Mouse (Mus musculus): ENCODE results near the gene Dhx37. TPM values are rescaled to one million over a fixed set of nuclear protein-coding genes. Genes with fewer than 3 reads are reported as not detected.
A peak's percentile ranks its signal among the peaks of the same experiment; 100 is the strongest.

Gene Dhx37
- polyA plus RNA-seq, 1 experiment from 2014 or later, result 11.4 TPM

DNA sequence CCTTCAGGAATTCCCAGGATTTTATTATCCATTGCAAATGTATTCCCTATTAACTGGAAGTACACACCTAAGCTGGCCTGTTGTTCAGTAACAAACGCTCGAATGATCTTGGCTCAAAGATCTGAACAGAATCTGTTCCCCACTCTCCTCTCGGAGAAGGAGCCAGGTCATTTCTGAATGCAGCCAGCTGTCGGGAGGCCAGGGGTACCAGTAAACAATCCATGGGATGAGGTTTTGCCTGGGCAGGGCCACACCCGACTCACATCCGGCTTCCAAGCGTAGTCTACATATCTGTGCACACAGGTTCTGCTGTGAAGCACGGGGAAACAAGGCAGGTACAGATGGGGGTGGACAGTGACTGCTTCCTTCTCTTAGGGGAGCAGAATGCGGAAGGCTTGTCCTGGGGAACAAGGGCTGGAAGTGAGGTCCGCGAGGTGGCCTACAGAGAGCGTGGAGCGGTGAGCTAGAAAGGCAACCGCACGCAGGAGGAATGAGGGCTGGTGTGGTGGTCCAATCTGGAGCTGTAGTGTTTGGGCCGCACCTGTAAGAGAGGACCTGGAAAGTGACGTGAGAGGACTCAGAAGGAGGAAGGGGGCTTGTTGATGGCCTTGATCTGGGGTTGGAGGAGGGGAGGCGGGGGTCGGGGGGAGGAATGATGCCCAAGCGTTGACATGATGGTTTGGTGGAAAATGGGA lies 27.5 kb downstream of the Dhx37 start:
- Histone ChIP-seq H3K36me3 (no peaks in the 10 kb centered on the region), H3K4me2 (peak overlapping the region; percentile 89), H3K4me1 (peaks cover 61% of the 10 kb centered on the region), H3K9ac (peak overlapping the region; percentile 78), H3K27me3 (replicated peaks) (peaks cover 16% of the 10 kb centered on the region), H3K27ac (peak overlapping the region; percentile 84), H3K9me3 (replicated peaks) (no peaks in the 10 kb centered on the region), H3K4me3 (peak overlapping the region; percentile 64)
- peak; percentile 51 for ATAC-seq
- WGBS (ENCODE audit: insufficient replicate concordance), result 2% methylated on average over 20 of the region's 20 CpGs

DNA sequence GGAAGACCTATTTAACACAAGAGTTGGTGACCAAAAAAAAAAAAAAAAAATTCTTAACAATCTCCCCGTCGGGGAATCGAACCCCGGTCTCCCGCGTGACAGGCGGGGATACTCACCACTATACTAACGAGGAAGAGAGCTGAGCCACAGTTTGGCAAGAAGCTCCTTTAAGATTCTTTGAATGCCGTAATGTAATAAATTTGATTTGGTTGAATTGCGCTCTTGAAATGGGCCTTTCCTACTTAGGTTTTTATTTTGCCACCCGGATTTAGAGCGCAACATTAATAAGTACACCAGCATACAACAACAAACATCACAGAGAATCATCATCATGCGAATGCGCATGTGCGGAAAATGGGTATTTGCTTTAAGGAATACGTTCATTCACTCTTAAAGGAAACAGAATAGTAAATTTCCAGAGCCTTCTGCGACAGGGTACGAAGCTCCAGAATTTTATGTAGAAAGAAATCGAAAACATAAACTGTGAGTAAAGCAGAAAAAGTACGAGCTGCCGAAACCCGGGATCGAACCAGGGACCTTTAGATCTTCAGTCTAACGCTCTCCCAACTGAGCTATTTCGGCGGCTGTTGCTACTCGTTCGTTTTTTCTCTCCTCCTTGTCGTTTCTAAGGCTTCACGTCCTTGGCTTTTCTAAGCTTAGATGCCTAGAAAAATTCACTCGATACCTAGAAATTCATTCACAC lies 28.2 kb downstream of the Dhx37 start:
- WGBS (ENCODE audit: insufficient replicate concordance), result 2% methylated on average over 31 of the region's 31 CpGs

DNA sequence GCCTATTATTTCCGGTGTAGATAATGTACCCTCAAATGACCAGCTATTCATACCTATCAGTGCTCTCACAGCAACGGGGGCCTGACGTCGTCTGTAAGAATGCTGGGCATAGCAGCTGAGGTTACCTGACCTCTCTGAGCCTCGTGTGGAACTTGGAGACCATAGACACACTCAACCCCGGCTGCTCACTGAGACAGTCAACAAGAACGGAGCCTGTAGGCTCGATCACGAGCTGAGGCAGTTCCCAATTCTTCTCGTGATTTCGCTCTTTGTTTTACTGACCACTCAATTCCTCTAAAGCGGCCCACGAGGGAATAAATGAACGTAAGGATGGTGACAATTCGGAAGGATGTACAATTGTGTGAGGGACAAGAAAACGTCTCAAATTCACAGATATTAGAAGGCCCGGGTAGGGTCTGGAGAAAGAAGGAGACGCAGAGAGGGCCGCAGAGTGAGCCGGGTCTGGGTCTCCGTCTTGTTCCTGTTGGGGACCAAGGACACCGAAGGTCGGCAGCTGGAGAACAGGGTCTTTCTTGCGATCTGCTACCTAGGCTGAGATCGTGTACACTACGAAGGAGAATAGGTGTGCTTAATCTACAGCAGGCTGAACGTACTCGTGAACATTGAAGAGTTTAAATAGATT lies 28.9 kb downstream of the Dhx37 start:
- Histone ChIP-seq H3K36me3 (no peaks in the 10 kb centered on the region), H3K27me3 (replicated peaks) (peaks cover 24% of the 10 kb centered on the region), H3K4me2 (peak overlapping the region; percentile 89), H3K27ac (peak overlapping the region; percentile 88), H3K4me1 (peaks cover 57% of the 10 kb centered on the region), H3K9me3 (replicated peaks) (no peaks in the 10 kb centered on the region), H3K9ac (peak overlapping the region; percentile 70), H3K4me3 (peak overlapping the region; percentile 64)
- peak; percentile 26; the same call in 1 of the 2 replicates for ATAC-seq
- WGBS (ENCODE audit: insufficient replicate concordance), result under 1% methylated on average over 28 of the region's 28 CpGs

More for the DNA sequence above, 28.2 kb downstream of the Dhx37 start:
- Histone ChIP-seq H3K36me3 (no peaks in the 10 kb centered on the region), H3K4me2 (peak overlapping the region; percentile 89), H3K9me3 (replicated peaks) (no peaks in the 10 kb centered on the region), H3K4me3 (peak overlapping the region; percentile 64), H3K4me1 (peaks cover 61% of the 10 kb centered on the region), H3K27me3 (replicated peaks) (peaks cover 21% of the 10 kb centered on the region), H3K9ac (peak overlapping the region; percentile 78), H3K27ac (peak overlapping the region; percentile 88)
- ATAC-seq, result peak; percentile 36

DNA sequence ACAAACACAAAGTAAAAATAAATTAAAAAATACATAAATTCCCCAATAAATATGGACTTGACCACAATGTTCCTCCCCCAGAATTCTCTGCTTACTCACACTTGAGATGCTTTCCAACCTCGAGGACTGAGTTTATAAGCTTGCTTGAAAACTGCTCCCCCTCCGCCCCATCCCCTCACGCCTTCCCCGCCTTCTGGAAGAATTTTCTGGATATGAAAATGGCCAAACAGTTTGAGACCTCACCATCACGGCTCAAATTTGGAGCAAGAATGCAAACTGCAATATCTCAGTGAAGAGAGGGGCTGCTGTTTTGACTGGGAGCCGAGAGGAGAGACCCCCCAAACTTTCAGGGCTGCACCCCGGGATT lies 29.4 kb downstream of the Dhx37 start:
- ATAC-seq, result no peak
- H3K4me1 ChIP-seq, result peaks cover 52% of the 10 kb centered on the region
- WGBS (ENCODE audit: insufficient replicate concordance), result 2% methylated on average over 7 of the region's 7 CpGs
- H3K4me3 ChIP-seq, result peak overlapping the region; percentile 64
- peak overlapping the region; percentile 89 for H3K4me2 ChIP-seq
- H3K27ac ChIP-seq, result peak overlapping the region; percentile 88
- H3K9ac ChIP-seq, result peak overlapping the region; percentile 70
- no peaks in the 10 kb centered on the region for H3K36me3 ChIP-seq
- H3K27me3 ChIP-seq (replicated peaks), result peaks cover 29% of the 10 kb centered on the region
- H3K9me3 ChIP-seq (replicated peaks), result no peaks in the 10 kb centered on the region

DNA sequence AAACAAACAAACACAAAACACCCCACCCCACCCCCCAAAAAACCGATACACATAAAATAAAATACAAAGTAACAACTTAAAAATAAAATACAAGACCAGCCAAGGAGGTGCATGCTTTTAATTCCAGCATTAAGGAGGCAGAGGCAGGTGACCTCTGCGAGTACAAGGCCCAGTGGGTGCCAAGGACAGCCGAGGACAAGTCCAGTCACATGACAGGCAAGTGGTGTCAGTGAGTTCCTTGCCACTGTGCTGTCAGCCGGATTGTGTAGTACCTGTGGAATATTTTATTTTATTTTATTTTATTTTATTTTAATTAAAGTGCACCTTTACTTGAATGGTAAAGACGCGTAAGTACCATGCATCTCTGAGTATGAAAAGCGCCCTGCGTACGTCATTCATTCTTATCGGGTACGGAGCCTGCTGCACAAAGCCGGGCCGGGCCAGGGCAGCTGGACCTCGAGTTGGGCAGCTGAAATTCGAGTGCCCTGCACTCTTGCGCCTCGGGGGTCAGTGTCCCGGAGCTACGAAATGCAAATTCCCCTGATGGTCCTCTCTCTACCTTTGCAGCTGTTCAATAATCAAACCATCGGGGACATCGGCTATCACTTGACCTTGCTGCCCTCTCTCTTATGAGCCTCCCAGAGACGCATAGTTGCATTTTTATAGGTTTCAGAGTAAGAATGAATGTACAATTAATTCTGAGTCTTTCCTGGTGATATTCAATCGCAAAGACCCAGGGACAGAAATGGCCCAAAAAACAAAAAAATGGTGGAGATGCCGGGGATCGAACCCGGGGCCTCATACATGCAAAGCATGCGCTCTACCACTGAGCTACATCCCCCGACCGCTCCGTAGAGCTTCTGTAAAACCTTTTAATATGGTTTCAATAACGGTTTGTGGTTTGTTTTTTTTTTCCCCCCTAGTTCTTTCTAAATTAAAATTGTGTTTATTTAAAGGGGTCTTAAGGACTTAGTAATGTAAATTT lies 30.1 kb downstream of the Dhx37 start:
- Histone ChIP-seq H3K36me3 (no peaks in the 10 kb centered on the region), H3K9ac (peak overlapping the region; percentile 59), H3K9me3 (replicated peaks) (no peaks in the 10 kb centered on the region), H3K27ac (peak overlapping the region; percentile 17; the same call in 1 of the 2 replicates), H3K27me3 (replicated peaks) (peaks cover 37% of the 10 kb centered on the region), H3K4me3 (peak overlapping the region; percentile 64), H3K4me1 (peaks cover 47% of the 10 kb centered on the region), H3K4me2 (peak overlapping the region; percentile 89)
- 18% methylated on average over 31 of the region's 31 CpGs for WGBS (ENCODE audit: insufficient replicate concordance)
- ATAC-seq, result no peak

DNA sequence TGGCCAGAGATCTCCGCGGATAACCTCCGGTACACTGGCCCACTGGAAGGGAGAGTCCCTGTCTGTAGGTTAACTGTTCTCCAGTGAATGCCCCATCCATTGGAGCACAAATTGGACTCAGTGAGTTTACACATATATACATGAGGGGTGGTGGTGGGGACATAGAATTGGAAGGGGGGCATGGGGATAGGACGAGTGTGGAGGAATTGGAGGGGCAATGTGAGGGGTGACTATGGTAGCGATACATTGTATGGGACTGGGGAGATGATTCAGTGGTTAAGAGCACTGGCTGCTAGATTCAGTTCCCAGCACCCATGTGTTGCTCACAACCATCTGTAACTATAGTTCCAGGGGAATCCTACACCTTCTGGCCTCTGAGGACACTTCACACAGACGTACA lies 30.9 kb downstream of the Dhx37 start:
- H3K36me3 ChIP-seq, result no peaks in the 10 kb centered on the region
- H3K9me3 ChIP-seq (replicated peaks), result no peaks in the 10 kb centered on the region
- H3K27me3 ChIP-seq (replicated peaks), result peaks cover 44% of the 10 kb centered on the region
- no peak for ATAC-seq
- peak overlapping the region; percentile 89 for H3K4me2 ChIP-seq
- 44% methylated on average over 6 of the region's 6 CpGs for WGBS (ENCODE audit: insufficient replicate concordance)
- peak overlapping the region; percentile 3; the same call in 1 of the 2 replicates for H3K4me3 ChIP-seq
- no peak overlapping the region for H3K27ac ChIP-seq
- H3K4me1 ChIP-seq, result peaks cover 39% of the 10 kb centered on the region
- no peak overlapping the region for H3K9ac ChIP-seq

DNA sequence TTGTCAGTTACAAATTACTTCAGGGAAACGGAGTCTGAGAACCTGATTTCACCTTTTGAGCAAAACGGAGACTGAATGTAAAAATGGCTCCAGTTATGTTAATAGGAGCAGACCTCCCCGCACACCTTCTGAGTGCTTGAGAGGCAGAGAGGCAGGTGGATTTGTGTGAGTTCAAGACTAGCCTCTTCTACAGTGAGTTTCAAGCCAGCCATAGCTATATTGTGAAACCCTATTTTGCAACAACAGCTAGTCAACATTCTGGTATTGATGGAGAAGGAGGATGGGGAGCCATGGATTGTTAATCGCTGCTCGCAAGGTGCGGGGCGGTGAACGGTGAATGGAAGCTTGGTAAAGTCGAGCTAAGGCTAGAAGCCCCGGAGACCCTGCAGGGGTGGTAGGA lies 31.4 kb downstream of the Dhx37 start:
- 40% methylated on average over 10 of the region's 10 CpGs for WGBS (ENCODE audit: insufficient replicate concordance)
- Histone ChIP-seq H3K9me3 (replicated peaks) (no peaks in the 10 kb centered on the region), H3K9ac (no peak overlapping the region), H3K4me2 (peak overlapping the region; percentile 89), H3K36me3 (no peaks in the 10 kb centered on the region), H3K4me3 (peak overlapping the region; percentile 3; the same call in 1 of the 2 replicates), H3K4me1 (peaks cover 34% of the 10 kb centered on the region), H3K27me3 (replicated peaks) (peaks cover 44% of the 10 kb centered on the region), H3K27ac (no peak overlapping the region)
- ATAC-seq, result no peak

DNA sequence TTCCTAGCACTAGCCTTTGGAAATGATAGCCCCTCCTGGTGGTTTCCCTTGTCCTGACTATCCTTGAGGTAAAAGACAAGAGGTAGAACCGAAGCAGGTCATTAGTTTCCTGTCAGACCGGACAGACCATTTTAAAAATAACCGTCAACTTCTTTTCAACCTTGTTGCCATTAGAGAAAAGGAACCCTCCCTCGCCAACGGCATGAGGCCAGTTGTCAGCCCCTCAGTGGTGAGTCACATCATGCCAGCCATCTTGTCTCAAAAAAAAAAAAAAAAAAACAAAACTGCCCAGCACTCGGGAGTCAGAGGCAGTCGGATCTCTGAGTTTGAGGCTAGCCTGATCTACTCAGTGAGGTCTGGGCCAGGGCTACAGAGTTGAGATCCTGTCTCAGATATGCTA lies 33.0 kb downstream of the Dhx37 start:
- WGBS (ENCODE audit: insufficient replicate concordance), result 31% methylated on average over 7 of the region's 7 CpGs
- Histone ChIP-seq H3K9ac (no peak overlapping the region), H3K9me3 (replicated peaks) (no peaks in the 10 kb centered on the region), H3K4me3 (no peak overlapping the region), H3K4me1 (peaks cover 20% of the 10 kb centered on the region), H3K27me3 (replicated peaks) (peaks cover 51% of the 10 kb centered on the region), H3K36me3 (no peaks in the 10 kb centered on the region), H3K27ac (no peak overlapping the region), H3K4me2 (no peak overlapping the region)
- ATAC-seq, result no peak

DNA sequence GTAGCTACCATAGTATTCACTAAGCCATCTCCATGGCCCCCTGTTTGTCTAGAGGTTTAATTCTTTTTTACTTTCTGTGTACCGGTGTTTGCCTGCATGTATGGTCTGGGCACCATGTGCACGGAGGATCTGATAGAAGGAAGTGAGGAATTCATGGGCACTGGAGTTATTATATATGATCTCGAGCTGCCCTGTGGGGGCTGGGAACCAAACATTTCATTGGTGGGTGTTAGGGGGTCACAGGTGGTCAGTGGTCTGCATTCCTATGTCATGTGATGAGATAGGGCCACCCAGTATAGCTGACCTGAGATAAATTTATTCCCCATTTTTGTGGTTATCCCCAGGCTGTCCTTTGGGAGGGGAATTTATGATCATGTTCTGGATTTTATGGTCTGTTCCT lies 38.9 kb downstream of the Dhx37 start:
- no peaks in the 10 kb centered on the region for H3K36me3 ChIP-seq
- H3K27me3 ChIP-seq (replicated peaks), result peaks cover 26% of the 10 kb centered on the region
- H3K4me3 ChIP-seq, result no peak overlapping the region
- H3K27ac ChIP-seq, result peak overlapping the region; percentile 98
- ATAC-seq, result no peak
- no peaks in the 10 kb centered on the region for H3K9me3 ChIP-seq (replicated peaks)
- 58% methylated on average over 3 of the region's 3 CpGs for WGBS (ENCODE audit: insufficient replicate concordance)
- H3K9ac ChIP-seq, result no peak overlapping the region
- H3K4me2 ChIP-seq, result peak overlapping the region; percentile 73
- peaks cover 45% of the 10 kb centered on the region for H3K4me1 ChIP-seq

DNA sequence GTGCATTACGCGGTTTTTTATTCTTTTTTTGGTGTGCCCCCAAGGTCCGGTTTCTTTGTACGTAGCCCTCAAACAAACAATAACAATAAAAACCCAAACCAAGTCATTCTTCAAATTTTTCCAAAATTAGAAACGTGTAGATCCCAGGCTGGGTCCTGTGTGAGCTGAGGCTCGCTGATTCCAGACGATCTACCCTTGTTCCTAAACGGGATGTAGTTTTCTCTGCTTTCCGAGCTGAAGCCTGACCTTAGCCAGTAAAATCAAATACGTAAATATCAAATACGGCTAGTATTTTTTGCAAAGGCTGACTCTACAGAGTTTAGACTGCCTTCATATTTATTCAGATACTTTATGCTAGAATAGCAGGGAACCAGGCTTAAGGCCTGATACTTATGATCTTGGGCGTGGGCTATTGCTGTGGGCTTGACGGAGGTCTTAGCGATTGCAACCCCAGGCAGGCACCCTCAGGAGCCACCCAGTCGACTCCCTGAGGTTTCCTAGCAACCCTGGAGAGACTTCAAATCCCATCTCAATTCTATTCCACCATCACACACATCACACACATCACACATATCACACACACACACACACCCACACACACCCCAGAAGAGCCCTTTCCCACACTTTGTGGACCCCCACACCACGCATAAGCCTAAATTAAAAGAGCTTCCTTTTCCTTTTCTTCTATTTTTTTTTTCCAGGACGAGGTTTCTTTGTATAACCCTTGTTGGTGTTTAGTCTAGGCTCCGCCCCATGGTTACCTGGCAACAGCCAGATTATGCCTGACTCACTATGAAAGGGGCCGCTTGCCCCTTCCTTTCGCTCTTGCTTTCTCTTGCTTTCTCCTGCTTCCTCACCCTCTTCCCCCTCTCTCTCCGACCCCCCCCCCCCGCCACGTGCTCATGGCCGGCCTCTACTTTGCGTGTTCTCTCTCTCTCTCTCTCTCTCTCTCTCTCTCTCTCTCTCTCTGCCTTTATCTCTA lies 40.0 kb downstream of the Dhx37 start:
- H3K36me3 ChIP-seq, result peaks cover under 1% of the 10 kb centered on the region; the same call in 1 of the 2 replicates
- H3K27ac ChIP-seq, result peak overlapping the region; percentile 98
- 19% methylated on average over 23 of the region's 25 CpGs for WGBS (ENCODE audit: insufficient replicate concordance)
- ATAC-seq, result peak; percentile 42
- peak overlapping the region; percentile 60 for H3K4me3 ChIP-seq
- peaks cover 45% of the 10 kb centered on the region for H3K4me1 ChIP-seq
- H3K9me3 ChIP-seq (replicated peaks), result no peaks in the 10 kb centered on the region
- peaks cover 15% of the 10 kb centered on the region for H3K27me3 ChIP-seq (replicated peaks)
- H3K9ac ChIP-seq, result peak overlapping the region; percentile 68
- peak overlapping the region; percentile 73 for H3K4me2 ChIP-seq

All from liver, embryonic 12.5 days (tissue).